Mouse (Mus musculus): ENCODE measurements around the gene Pml. TPM values are rescaled to one million over a fixed set of nuclear protein-coding genes. Genes with fewer than 3 reads are reported as not detected.
"Not testable (repeated sequence)": the region's sequence is repeated elsewhere in the genome, so short reads cannot be mapped to it uniquely, and the experiment has no call there.

Pml gene
- polyA plus RNA-seq, 1 experiment from 2014 or later, result 13.8 TPM

DNA sequence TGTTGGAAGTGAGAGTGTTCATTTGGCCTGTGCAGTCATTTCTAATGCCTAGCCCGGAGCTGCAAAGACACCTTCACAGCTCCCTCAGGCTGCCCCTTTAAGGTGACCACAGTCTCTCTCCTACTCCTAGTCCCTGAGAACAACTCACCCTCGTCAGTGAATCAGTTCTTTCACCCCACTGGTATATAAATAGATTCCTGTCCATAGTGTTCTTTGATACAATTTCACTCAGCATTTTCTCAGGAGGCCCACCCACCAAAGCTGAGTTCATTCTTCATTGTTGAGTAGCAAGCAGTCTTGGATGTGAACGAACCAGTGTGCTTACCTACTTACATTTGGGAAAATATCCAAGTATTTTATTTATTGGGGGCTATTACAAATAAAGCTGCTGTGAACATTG, 25.0 kb upstream of the Pml start:
- H3K27me3 ChIP-seq (ENCODE audit: control insufficient read depth, insufficient read depth, low read length), result no peaks in the 10 kb centered on the region
- peak overlapping the region; percentile 79 for H3K27ac ChIP-seq (ENCODE audit: low read length)
- 23% methylated on average over 3 of the region's 3 CpGs for WGBS
- H3K9me3 ChIP-seq (replicated peaks; ENCODE audit: control insufficient read depth, low read length), result no peaks in the 10 kb centered on the region
- H3K9ac ChIP-seq (ENCODE audit: low read length), result no peak overlapping the region
- H3K4me1 ChIP-seq (ENCODE audit: control insufficient read depth, insufficient read depth, low read length), result peaks cover 20% of the 10 kb centered on the region
- no peak for ATAC-seq (replicated peaks; ENCODE audit: extremely low read depth, insufficient read depth, low FRiP score)
- no peaks in the 10 kb centered on the region for H3K36me3 ChIP-seq (ENCODE audit: control insufficient read depth, insufficient read depth)
- no peak overlapping the region for H3K4me3 ChIP-seq (ENCODE audit: low read length)
- peak overlapping the region; percentile 47 for H3K4me2 ChIP-seq (ENCODE audit: low read depth, low read length)

DNA sequence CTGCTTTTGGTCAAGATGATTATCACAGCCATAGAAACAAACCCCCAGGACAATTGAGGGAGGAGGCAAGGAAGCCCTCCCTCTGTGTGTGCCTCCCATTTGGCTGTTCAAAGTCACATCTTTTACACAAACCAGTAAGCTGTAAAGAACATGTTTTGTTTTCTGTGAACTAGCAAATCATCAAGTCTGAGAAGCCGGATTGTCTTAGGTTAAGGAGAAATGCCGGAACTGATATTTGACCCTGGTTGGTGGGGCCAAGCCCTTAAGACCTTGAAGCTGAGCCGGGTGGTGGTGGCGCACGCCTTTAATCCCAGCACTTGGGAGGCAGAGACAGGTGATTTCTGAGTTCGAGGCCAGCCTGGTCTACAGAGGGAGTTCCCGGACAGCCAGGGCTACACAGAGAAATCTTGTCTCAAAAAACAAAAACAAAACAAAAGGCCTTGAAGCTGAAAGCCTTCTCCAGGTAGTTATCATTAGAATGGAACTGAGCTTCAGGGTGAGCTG, 24.6 kb upstream of the Pml start:
- Histone ChIP-seq H3K9ac (ENCODE audit: low read length) (no peak overlapping the region), H3K4me2 (ENCODE audit: low read depth, low read length) (no peak overlapping the region), H3K36me3 (ENCODE audit: control insufficient read depth, insufficient read depth) (no peaks in the 10 kb centered on the region), H3K9me3 (replicated peaks; ENCODE audit: control insufficient read depth, low read length) (no peaks in the 10 kb centered on the region), H3K4me3 (ENCODE audit: low read length) (no peak overlapping the region), H3K27me3 (ENCODE audit: control insufficient read depth, insufficient read depth, low read length) (no peaks in the 10 kb centered on the region), H3K27ac (ENCODE audit: low read length) (peak overlapping the region; percentile 79), H3K4me1 (ENCODE audit: control insufficient read depth, insufficient read depth, low read length) (peaks cover 20% of the 10 kb centered on the region)
- 80% methylated on average over 7 of the region's 7 CpGs for WGBS
- no peak for ATAC-seq (replicated peaks; ENCODE audit: extremely low read depth, insufficient read depth, low FRiP score)

DNA sequence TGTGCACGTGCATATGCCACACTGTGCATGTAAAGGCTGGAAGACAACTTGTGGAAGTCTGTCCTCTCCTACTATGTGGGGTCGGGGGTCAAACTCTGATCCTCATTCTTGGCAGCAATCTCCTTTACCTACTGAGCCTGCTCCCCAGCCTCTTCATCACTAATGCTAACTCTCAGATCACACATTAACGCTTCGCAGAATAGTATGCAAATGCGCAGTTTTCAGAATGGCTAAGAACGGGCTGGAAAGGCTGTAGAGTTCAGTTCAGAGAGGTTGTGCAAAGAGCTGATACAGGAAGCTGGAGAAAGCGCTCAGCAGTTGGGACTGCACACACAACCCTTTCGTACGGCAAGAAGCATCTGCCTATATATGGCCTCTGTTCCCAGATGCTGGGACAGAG, 23.3 kb upstream of the Pml start:
- no peaks in the 10 kb centered on the region for H3K36me3 ChIP-seq (ENCODE audit: control insufficient read depth, insufficient read depth)
- H3K9ac ChIP-seq (ENCODE audit: low read length), result no peak overlapping the region
- WGBS, result 71% methylated on average over 9 of the region's 9 CpGs
- H3K4me2 ChIP-seq (ENCODE audit: low read depth, low read length), result no peak overlapping the region
- H3K27ac ChIP-seq (ENCODE audit: low read length), result no peak overlapping the region
- H3K4me1 ChIP-seq (ENCODE audit: control insufficient read depth, insufficient read depth, low read length), result peaks cover 20% of the 10 kb centered on the region
- H3K9me3 ChIP-seq (replicated peaks; ENCODE audit: control insufficient read depth, low read length), result no peaks in the 10 kb centered on the region
- no peak for ATAC-seq (replicated peaks; ENCODE audit: extremely low read depth, insufficient read depth, low FRiP score)
- H3K4me3 ChIP-seq (ENCODE audit: low read length), result no peak overlapping the region
- H3K27me3 ChIP-seq (ENCODE audit: control insufficient read depth, insufficient read depth, low read length), result no peaks in the 10 kb centered on the region

DNA sequence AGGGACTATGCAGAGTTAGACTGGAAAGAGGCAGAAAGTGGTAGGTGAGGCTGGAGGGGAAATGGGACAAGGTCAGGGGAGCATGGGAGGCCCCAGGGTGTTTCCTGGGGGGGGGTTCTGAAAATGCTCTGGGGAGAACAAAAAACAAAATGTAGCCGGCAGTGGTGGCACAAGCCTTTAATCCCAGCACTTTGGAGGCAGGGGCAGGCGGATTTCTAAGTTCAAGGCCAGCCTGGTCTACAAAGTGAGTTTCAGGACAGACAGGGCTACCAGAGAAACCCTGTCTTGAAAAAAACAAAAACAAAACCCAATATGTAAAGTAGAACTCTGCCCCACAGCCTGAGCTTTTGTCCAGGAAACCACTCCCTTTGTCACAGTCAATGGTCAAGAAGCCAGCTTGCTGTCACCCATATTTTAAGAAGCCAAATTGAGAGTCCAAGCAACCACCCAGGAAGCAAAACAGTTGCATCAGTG, 22.5 kb upstream of the Pml start:
- no peak for ATAC-seq (replicated peaks; ENCODE audit: extremely low read depth, insufficient read depth, low FRiP score)
- 79% methylated on average over 2 of the region's 2 CpGs for whole genome bisulfite sequencing
- Histone ChIP-seq H3K27ac (ENCODE audit: low read length) (no peak overlapping the region), H3K4me3 (ENCODE audit: low read length) (no peak overlapping the region), H3K36me3 (ENCODE audit: control insufficient read depth, insufficient read depth) (no peaks in the 10 kb centered on the region), H3K4me2 (ENCODE audit: low read depth, low read length) (no peak overlapping the region), H3K27me3 (ENCODE audit: control insufficient read depth, insufficient read depth, low read length) (no peaks in the 10 kb centered on the region), H3K9me3 (replicated peaks; ENCODE audit: control insufficient read depth, low read length) (no peaks in the 10 kb centered on the region), H3K4me1 (ENCODE audit: control insufficient read depth, insufficient read depth, low read length) (peaks cover 20% of the 10 kb centered on the region), H3K9ac (ENCODE audit: low read length) (no peak overlapping the region)

DNA sequence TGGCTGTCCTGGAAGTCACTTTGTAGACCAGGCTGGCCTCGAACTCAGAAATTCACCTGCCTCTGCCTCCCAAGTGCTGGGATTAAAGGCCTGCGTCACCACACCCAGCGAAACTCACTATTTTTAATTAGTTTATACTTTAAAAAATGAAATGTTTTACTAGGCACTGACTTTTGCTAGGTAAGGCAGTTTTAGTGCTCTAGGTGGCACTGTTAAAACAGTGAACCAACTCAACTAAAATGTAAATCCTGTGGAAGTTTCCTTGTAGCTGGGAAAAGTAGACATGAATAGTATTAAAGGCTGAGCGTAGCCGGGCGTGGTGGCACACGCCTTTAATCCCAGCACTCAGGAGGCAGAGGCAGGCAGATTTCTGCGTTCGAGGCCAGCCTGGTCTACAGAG, 22.0 kb upstream of the Pml start:
- H3K9me3 ChIP-seq (replicated peaks; ENCODE audit: control insufficient read depth, low read length); H3K4me3 ChIP-seq (ENCODE audit: low read length); ATAC-seq (replicated peaks; ENCODE audit: extremely low read depth, insufficient read depth, low FRiP score); H3K27me3 ChIP-seq (ENCODE audit: control insufficient read depth, insufficient read depth, low read length); H3K27ac ChIP-seq (ENCODE audit: low read length); H3K9ac ChIP-seq (ENCODE audit: low read length); H3K36me3 ChIP-seq (ENCODE audit: control insufficient read depth, insufficient read depth); H3K4me2 ChIP-seq (ENCODE audit: low read depth, low read length): not testable (repeated sequence)
- 90% methylated on average over 9 of the region's 9 CpGs for WGBS
- H3K4me1 ChIP-seq (ENCODE audit: control insufficient read depth, insufficient read depth, low read length), result peaks cover 26% of the 10 kb centered on the region

DNA sequence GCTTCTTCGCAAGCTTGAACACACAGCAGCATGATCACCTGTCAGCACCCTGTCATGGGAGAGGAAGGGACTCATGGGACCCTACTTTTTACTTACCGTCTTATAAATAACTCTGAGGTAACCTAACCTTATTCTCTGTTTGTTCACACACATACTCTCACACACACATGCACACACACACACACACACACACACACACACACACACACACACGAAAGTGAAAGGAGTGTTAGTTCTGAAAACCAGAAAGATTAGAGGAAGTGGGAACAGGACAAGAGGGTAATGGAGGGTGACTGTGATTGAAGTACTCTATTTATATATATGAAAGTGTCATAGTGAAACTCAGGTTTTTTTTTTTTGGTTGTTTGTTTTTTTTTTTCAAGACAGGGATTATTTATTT, 21.5 kb upstream of the Pml start:
- H3K27ac ChIP-seq (ENCODE audit: low read length), result no peak overlapping the region
- H3K4me2 ChIP-seq (ENCODE audit: low read depth, low read length), result no peak overlapping the region
- H3K4me1 ChIP-seq (ENCODE audit: control insufficient read depth, insufficient read depth, low read length), result peaks cover 29% of the 10 kb centered on the region
- no peaks in the 10 kb centered on the region for H3K9me3 ChIP-seq (replicated peaks; ENCODE audit: control insufficient read depth, low read length)
- WGBS, result 61% methylated on average over 3 of the region's 3 CpGs
- H3K27me3 ChIP-seq (ENCODE audit: control insufficient read depth, insufficient read depth, low read length), result no peaks in the 10 kb centered on the region
- H3K9ac ChIP-seq (ENCODE audit: low read length), result no peak overlapping the region
- no peaks in the 10 kb centered on the region for H3K36me3 ChIP-seq (ENCODE audit: control insufficient read depth, insufficient read depth)
- no peak for ATAC-seq (replicated peaks; ENCODE audit: extremely low read depth, insufficient read depth, low FRiP score)
- H3K4me3 ChIP-seq (ENCODE audit: low read length), result no peak overlapping the region

DNA sequence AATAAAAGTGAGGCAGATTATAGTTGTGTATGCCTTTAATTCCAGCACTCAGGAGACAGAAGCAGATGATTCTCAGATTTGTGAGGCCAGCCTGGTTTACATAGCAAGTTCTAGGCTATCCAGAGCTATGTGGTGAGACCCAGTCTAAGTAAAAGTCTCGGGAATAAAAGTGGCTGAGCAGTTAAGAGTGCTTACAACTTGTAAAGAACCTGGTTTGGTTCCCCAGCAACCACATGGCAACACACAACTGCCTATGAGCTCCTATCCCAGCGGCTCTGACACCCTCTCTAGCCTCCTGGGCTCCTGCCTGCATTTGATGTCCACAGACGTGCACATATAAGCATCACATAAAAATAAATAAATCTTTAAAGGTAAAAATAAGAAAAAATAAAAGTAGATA, 20.5 kb upstream of the Pml start:
- H3K4me2 ChIP-seq (ENCODE audit: low read depth, low read length), result no peak overlapping the region

DNA sequence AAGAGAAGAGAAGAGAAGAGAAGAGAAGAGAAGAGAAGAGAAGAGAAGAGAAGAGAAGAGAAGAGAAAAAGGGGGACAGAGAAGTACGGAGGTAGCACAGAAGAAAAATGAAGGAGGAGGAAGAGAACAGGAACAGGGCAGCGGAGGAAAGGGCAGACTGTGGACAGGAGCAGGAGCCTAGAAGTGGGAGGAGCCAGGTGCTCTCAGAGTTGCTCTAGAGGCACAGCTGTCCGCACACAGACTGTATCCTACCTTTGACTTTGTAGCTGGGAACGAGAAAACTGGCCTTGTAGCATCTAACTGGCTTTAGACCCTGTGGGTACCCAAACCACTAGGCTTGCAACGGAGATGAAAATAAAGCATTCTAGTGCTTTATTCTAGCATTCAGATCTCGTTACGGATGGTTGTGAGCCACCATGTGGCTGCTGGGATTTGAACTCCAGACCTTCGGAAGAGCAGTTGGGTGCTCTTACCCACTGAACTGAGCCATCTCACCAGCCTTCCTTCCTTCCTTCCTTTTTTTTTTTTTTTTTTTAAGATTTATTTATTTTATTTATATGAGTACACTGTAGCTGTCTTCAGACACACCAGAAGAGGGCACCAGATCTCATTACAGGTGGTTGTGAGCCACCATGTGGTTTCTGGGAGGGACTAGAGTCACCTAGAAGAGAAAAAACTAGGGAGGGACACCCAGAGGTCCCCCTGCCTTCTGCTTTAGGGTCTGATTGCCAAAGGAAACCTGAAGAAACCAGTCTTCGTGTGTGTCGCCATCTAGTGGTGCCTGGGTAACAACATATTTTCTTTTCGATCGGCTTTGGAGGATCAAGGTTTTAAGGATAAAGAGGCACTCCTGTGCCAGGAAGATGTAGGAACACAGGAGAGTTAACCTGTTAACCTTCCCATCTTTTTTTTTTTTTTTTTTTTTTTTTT, 19.1 kb upstream of the Pml start:
- H3K4me3 ChIP-seq (ENCODE audit: low read length), result no peak overlapping the region
- WGBS, result 48% methylated on average over 12 of the region's 12 CpGs
- H3K27me3 ChIP-seq (ENCODE audit: control insufficient read depth, insufficient read depth, low read length), result no peaks in the 10 kb centered on the region

More for the DNA sequence above, 20.5 kb upstream of the Pml start:
- ATAC-seq (replicated peaks; ENCODE audit: extremely low read depth, insufficient read depth, low FRiP score), result no peak
- no peak overlapping the region for H3K4me3 ChIP-seq (ENCODE audit: low read length)
- no peak overlapping the region for H3K9ac ChIP-seq (ENCODE audit: low read length)
- H3K27me3 ChIP-seq (ENCODE audit: control insufficient read depth, insufficient read depth, low read length), result no peaks in the 10 kb centered on the region
- 45% methylated on average over 3 of the region's 3 CpGs for WGBS
- peaks cover 21% of the 10 kb centered on the region for H3K4me1 ChIP-seq (ENCODE audit: control insufficient read depth, insufficient read depth, low read length)
- no peaks in the 10 kb centered on the region for H3K9me3 ChIP-seq (replicated peaks; ENCODE audit: control insufficient read depth, low read length)
- H3K27ac ChIP-seq (ENCODE audit: low read length), result no peak overlapping the region
- H3K36me3 ChIP-seq (ENCODE audit: control insufficient read depth, insufficient read depth), result no peaks in the 10 kb centered on the region

DNA sequence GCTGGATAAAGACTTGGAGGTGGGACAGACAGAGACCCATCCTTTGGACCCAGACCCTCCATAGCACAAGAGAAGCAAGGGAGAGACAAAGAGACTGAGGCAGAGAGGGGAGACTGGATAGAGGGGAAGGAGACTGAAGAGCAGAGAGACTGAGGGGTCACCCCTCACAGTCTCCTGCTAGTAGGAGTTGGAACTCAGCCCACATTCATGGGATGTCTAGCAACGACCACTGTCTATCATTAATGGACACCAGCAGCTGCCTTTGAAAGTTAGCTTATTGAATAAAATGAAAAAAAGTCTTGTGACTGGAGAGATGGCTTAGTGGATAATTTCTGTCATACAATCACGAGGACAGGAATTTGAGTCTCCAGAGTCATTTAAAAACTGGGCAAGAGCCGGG, 17.5 kb upstream of the Pml start:
- H3K27me3 ChIP-seq (ENCODE audit: control insufficient read depth, insufficient read depth, low read length), result no peaks in the 10 kb centered on the region
- 61% methylated on average over 3 of the region's 3 CpGs for WGBS
- no peak for ATAC-seq (replicated peaks; ENCODE audit: extremely low read depth, insufficient read depth, low FRiP score)

More for the DNA sequence above, 19.1 kb upstream of the Pml start:
- Histone ChIP-seq H3K9me3 (replicated peaks; ENCODE audit: control insufficient read depth, low read length) (no peaks in the 10 kb centered on the region), H3K4me1 (ENCODE audit: control insufficient read depth, insufficient read depth, low read length) (peaks cover 9% of the 10 kb centered on the region), H3K36me3 (ENCODE audit: control insufficient read depth, insufficient read depth) (no peaks in the 10 kb centered on the region), H3K27ac (ENCODE audit: low read length) (no peak overlapping the region), H3K9ac (ENCODE audit: low read length) (no peak overlapping the region), H3K4me2 (ENCODE audit: low read depth, low read length) (no peak overlapping the region)
- ATAC-seq (replicated peaks; ENCODE audit: extremely low read depth, insufficient read depth, low FRiP score), result no peak

More for the DNA sequence above, 17.5 kb upstream of the Pml start:
- Histone ChIP-seq H3K9ac (ENCODE audit: low read length) (no peak overlapping the region), H3K4me2 (ENCODE audit: low read depth, low read length) (no peak overlapping the region), H3K9me3 (replicated peaks; ENCODE audit: control insufficient read depth, low read length) (no peaks in the 10 kb centered on the region), H3K36me3 (ENCODE audit: control insufficient read depth, insufficient read depth) (peaks cover 6% of the 10 kb centered on the region), H3K27ac (ENCODE audit: low read length) (peak overlapping the region; percentile 70), H3K4me1 (ENCODE audit: control insufficient read depth, insufficient read depth, low read length) (peaks cover 9% of the 10 kb centered on the region), H3K4me3 (ENCODE audit: low read length) (no peak overlapping the region)
